Mouse (Mus musculus): ENCODE results near the gene Dag1. TPM values are rescaled to one million over a fixed set of nuclear protein-coding genes. Genes with fewer than 3 reads are reported as not detected.
"Not testable (repeated sequence)": the region's sequence is repeated elsewhere in the genome, so short reads cannot be mapped to it uniquely, and the experiment has no call there.

Dag1 gene
- polyA plus RNA-seq, 1 experiment from 2014 or later = 136 TPM

DNA sequence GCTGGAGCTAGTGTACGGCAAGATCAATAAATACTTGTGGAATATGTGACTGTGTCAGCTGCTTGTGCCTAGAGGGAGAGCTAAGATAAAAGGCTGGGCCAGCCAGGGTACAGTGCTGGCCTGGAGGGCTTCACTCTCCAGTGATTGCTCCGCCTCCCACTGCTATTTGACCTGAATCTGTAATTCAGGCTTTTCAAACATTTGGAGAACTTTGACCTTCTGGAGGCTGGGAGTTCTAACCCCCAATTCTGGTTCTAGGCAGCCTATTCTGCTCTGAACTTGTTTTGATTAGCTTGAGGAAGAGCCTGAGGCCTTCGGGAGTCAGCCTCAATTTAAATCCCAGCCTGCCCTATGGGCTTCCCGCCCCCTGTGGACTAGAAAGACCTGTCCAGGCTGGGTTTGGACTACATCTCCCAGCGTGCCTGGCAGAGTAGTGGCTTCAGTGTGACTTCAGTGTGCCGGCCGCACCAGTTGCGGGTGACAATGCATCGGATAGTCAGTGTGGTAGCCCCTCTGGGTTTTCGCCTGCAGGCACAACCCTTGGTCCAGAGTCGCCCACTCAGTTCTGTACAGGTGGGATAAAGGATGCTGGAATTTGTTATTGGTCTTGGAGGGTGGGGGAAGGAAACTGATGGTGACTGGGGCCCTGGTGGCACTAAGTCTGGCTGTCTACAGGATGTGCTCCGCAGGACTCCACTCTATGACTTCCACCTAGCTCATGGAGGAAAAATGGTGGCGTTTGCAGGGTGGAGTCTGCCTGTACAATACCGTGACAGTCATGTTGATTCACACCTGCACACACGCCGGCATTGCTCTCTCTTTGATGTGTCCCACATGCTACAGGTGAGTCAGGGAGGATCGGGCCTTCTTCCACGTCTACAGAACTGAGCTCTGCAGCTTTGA is 32.9 kb upstream of the Dag1 start, which contains the start of gene Amt:
Amt (plus strand) TSS at position 401 of the 903 bp plus-strand sequence.
- Histone ChIP-seq H3K27ac (ENCODE audit: low read length) (peak within 1 kb of the TSS; percentile 37; the same call in 1 of the 2 replicates), H3K4me1 (ENCODE audit: control insufficient read depth, insufficient read depth, low read length) (no peaks in the 10 kb centered on the region), H3K9me3 (replicated peaks; ENCODE audit: control insufficient read depth, low read length) (no peaks in the 10 kb centered on the region), H3K27me3 (ENCODE audit: control insufficient read depth, insufficient read depth, low read length) (no peaks in the 10 kb centered on the region), H3K9ac (ENCODE audit: low read length) (peak within 1 kb of the TSS; percentile 38), H3K4me2 (ENCODE audit: low read depth, low read length) (peak within 1 kb of the TSS; percentile 55), H3K36me3 (ENCODE audit: control insufficient read depth, insufficient read depth) (peaks cover 13% of the 10 kb centered on the region; the same call in 1 of the 2 replicates), H3K4me3 (ENCODE audit: low read length) (peak within 1 kb of the TSS; percentile 36)
- ATAC-seq (replicated peaks; ENCODE audit: extremely low read depth, insufficient read depth, low FRiP score) = 0 out of 2 replicates have a peak, but pooled peaks have one; percentile 14
- WGBS = 33% methylated on average over 18 of the region's 18 CpGs

GRCm38 (mm10) chr9:108290773-108291172 is 27.0 kb upstream of the Dag1 start:
- peaks cover 7% of the 10 kb centered on the region for H3K4me1 ChIP-seq (ENCODE audit: control insufficient read depth, insufficient read depth, low read length)
- H3K4me3 ChIP-seq (ENCODE audit: low read length) = peak overlapping the region; percentile 78
- H3K4me2 ChIP-seq (ENCODE audit: low read depth, low read length) = peak overlapping the region; percentile 86
- H3K27me3 ChIP-seq (ENCODE audit: control insufficient read depth, insufficient read depth, low read length) = no peaks in the 10 kb centered on the region
- H3K9ac ChIP-seq (ENCODE audit: low read length) = peak overlapping the region; percentile 79
- no peak for ATAC-seq (replicated peaks; ENCODE audit: extremely low read depth, insufficient read depth, low FRiP score)
- 39% methylated on average over 6 of the region's 6 CpGs for WGBS
- peaks cover 9% of the 10 kb centered on the region; the same call in 1 of the 2 replicates for H3K36me3 ChIP-seq (ENCODE audit: control insufficient read depth, insufficient read depth)
- peak overlapping the region; percentile 69 for H3K27ac ChIP-seq (ENCODE audit: low read length)
- H3K9me3 ChIP-seq (replicated peaks; ENCODE audit: control insufficient read depth, low read length) = no peaks in the 10 kb centered on the region

- peak within 1 kb of the TSS; percentile 85 for H3K27ac ChIP-seq (ENCODE audit: low read length)
- peaks cover 6% of the 10 kb centered on the region; the same call in 1 of the 2 replicates for H3K36me3 ChIP-seq (ENCODE audit: control insufficient read depth, insufficient read depth)
- no peaks in the 10 kb centered on the region for H3K9me3 ChIP-seq (replicated peaks; ENCODE audit: control insufficient read depth, low read length)
- no peaks in the 10 kb centered on the region for H3K27me3 ChIP-seq (ENCODE audit: control insufficient read depth, insufficient read depth, low read length)
- WGBS = under 1% methylated on average over 32 of the region's 32 CpGs
- H3K4me3 ChIP-seq (ENCODE audit: low read length) = peak within 1 kb of the TSS; percentile 78
- H3K9ac ChIP-seq (ENCODE audit: low read length) = peak within 1 kb of the TSS; percentile 81
- peaks cover 7% of the 10 kb centered on the region for H3K4me1 ChIP-seq (ENCODE audit: control insufficient read depth, insufficient read depth, low read length)
- ATAC-seq (replicated peaks; ENCODE audit: extremely low read depth, insufficient read depth, low FRiP score) = peak; percentile 98
- peak within 1 kb of the TSS; percentile 86 for H3K4me2 ChIP-seq (ENCODE audit: low read depth, low read length)
Measured at GRCm38 (mm10) chr9:108290016-108290750, 26.4 kb upstream of the Dag1 start, which contains the start of gene Nicn1. Gene Nicn1, plus strand, starts transcription at chr9:108290429.

GRCm38 (mm10) chr9:108289347-108289746 is 25.6 kb upstream of the Dag1 start:
- no peaks in the 10 kb centered on the region for H3K27me3 ChIP-seq (ENCODE audit: control insufficient read depth, insufficient read depth, low read length)
- WGBS = 70% methylated on average over 2 of the region's 2 CpGs
- no peak overlapping the region for H3K9ac ChIP-seq (ENCODE audit: low read length)
- no peaks in the 10 kb centered on the region for H3K9me3 ChIP-seq (replicated peaks; ENCODE audit: control insufficient read depth, low read length)
- H3K27ac ChIP-seq (ENCODE audit: low read length) = no peak overlapping the region
- no peak overlapping the region; the same call in 1 of the 2 replicates for H3K4me3 ChIP-seq (ENCODE audit: low read length)
- peaks cover 7% of the 10 kb centered on the region for H3K4me1 ChIP-seq (ENCODE audit: control insufficient read depth, insufficient read depth, low read length)
- no peaks in the 10 kb centered on the region for H3K36me3 ChIP-seq (ENCODE audit: control insufficient read depth, insufficient read depth)
- no peak for ATAC-seq (replicated peaks; ENCODE audit: extremely low read depth, insufficient read depth, low FRiP score)
- peak overlapping the region; percentile 80; the same call in 1 of the 2 replicates for H3K4me2 ChIP-seq (ENCODE audit: low read depth, low read length)

DNA sequence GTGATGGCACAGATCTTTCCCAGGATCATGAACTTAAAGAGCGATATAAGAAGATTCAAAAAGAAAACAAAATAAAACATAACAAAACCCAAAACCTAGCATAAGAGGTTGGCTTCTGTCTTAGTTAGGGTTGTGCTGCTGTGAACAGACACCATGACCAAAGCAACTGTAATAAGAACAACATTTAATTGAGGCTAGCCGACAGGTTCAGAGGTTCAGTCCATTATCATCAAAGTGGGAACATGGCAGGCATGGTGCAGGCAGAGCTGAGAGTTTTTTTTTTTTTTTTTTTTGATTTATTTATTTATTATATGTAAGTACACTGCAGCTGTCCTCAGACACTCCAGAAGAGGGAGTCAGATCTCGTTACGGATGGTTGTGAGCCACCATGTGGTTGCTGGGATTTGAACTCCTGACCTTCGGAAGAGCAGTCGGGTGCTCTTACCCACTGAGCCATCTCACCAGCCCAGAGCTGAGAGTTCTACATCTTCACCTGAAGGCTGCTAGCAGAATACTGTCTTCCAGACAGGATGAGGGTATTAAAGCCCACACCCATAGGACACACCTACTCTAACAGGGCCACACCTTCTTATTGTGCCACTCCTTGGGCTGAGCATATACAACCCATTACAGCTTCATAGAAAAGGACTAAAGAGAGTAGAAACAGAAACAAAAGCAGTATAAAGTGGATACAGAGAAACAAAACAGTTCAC is 23.9 kb upstream of the Dag1 start:
- H3K27ac ChIP-seq (ENCODE audit: low read length); H3K9me3 ChIP-seq (replicated peaks; ENCODE audit: control insufficient read depth, low read length); H3K4me2 ChIP-seq (ENCODE audit: low read depth, low read length); H3K4me1 ChIP-seq (ENCODE audit: control insufficient read depth, insufficient read depth, low read length); H3K27me3 ChIP-seq (ENCODE audit: control insufficient read depth, insufficient read depth, low read length); H3K9ac ChIP-seq (ENCODE audit: low read length); ATAC-seq (replicated peaks; ENCODE audit: extremely low read depth, insufficient read depth, low FRiP score); H3K36me3 ChIP-seq (ENCODE audit: control insufficient read depth, insufficient read depth); H3K4me3 ChIP-seq (ENCODE audit: low read length): not testable (repeated sequence)
- WGBS = 78% methylated on average over 4 of the region's 6 CpGs

DNA sequence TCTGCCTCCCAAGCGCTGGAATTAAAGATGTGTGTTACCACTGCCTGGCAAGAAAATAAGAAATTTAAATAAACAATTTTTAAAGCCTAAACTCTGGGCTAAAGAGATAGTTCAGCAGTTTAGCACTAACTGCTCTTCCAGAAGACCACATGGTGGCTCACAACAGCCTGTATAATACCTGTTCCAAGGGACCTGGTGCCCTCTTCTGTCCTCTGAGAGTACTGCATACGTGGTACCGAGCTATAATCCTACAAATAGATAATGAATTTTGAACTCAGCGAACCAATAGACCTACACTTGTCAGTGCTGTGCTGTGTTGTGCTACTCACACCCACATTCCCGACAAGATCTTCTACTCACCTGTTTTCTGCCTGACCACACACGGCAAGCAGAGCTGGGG is 20.7 kb upstream of the Dag1 start:
- Histone ChIP-seq H3K9me3 (replicated peaks; ENCODE audit: control insufficient read depth, low read length) (no peaks in the 10 kb centered on the region), H3K27ac (ENCODE audit: low read length) (no peak overlapping the region), H3K4me2 (ENCODE audit: low read depth, low read length) (no peak overlapping the region), H3K9ac (ENCODE audit: low read length) (no peak overlapping the region), H3K27me3 (ENCODE audit: control insufficient read depth, insufficient read depth, low read length) (no peaks in the 10 kb centered on the region), H3K36me3 (ENCODE audit: control insufficient read depth, insufficient read depth) (no peaks in the 10 kb centered on the region), H3K4me1 (ENCODE audit: control insufficient read depth, insufficient read depth, low read length) (peaks cover 9% of the 10 kb centered on the region), H3K4me3 (ENCODE audit: low read length) (no peak overlapping the region)
- peak; percentile 69 for ATAC-seq (replicated peaks; ENCODE audit: extremely low read depth, insufficient read depth, low FRiP score)
- 9% methylated on average over 6 of the region's 6 CpGs for WGBS

GRCm38 (mm10) chr9:108280071-108280828 is 16.5 kb upstream of the Dag1 start:
- peak overlapping the region; percentile 29; the same call in 1 of the 2 replicates for H3K9ac ChIP-seq (ENCODE audit: low read length)
- peak; percentile 68 for ATAC-seq (replicated peaks; ENCODE audit: extremely low read depth, insufficient read depth, low FRiP score)
- no peak overlapping the region for H3K4me3 ChIP-seq (ENCODE audit: low read length)
- H3K27ac ChIP-seq (ENCODE audit: low read length) = peak overlapping the region; percentile 75
- no peaks in the 10 kb centered on the region for H3K36me3 ChIP-seq (ENCODE audit: control insufficient read depth, insufficient read depth)
- H3K4me1 ChIP-seq (ENCODE audit: control insufficient read depth, insufficient read depth, low read length) = peaks cover 12% of the 10 kb centered on the region
- H3K4me2 ChIP-seq (ENCODE audit: low read depth, low read length) = no peak overlapping the region
- 24% methylated on average over 8 of the region's 8 CpGs for WGBS
- no peaks in the 10 kb centered on the region for H3K9me3 ChIP-seq (replicated peaks; ENCODE audit: control insufficient read depth, low read length)
- H3K27me3 ChIP-seq (ENCODE audit: control insufficient read depth, insufficient read depth, low read length) = no peaks in the 10 kb centered on the region
